Comparison of ENCODE assay signal across 21 mouse cellular contexts in the genomic region with DNA sequence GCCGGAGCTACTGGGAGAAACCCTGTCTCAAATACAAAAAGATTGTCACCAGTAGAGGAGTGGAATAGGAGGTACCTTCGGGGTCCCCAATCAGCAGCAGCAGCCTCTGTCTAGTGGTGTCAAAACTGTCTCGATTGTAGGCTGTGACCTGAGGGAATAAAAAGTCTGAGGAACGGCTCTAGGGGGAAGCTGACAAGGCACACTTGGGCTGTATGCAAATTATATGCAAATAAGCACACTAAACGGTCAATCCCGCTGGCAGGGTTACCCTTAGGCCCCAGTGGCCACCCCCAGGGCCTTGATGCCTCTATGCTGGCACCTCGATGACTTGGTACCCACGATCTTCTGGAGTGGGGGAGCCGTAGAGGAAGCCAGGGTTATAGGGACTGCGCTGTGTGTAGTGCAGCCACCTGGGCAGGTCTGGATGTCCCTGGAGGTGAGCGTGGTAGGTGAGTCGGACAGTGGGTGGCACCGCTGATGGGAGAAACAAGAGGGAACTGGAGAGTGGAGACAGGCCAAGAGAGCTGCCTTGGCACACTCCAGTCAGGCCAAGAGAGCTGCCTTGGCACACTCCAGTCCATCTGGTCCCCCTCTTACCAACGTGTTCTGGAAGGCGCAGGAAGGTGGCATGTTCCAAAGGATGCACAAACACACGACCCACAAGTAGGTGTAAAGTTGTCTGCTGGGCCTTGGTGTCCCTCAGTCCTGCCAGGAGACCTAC. TPM values are rescaled to one million over a fixed set of nuclear protein-coding genes. Genes with fewer than 3 reads are reported as not detected.
DNase-seq lines count a peak whose midpoint lies in the region; ATAC-seq and TF ChIP-seq lines count a peak whose summit lies in the region.
"Had no signal": no experiment of that assay in that cellular context is flagged by ENCODE, and none has a peak within 500 bp of the region (broad histone marks: within the 10 kb centered on the region; RNA-seq: fewer than 3 reads in every experiment).

No protein-coding gene starts in this region.

- H3ac ChIP-seq in myocyte (ENCODE audit: control insufficient read depth, insufficient read length), result no peak overlapping the region

- H3K4me3 ChIP-seq in forebrain, embryonic 16.5 days (replicated peaks; ENCODE audit: low read length), result no peak overlapping the region
- H3K4me3 ChIP-seq in forebrain, embryonic 14.5 days (ENCODE audit: low read depth, low read length), result no peak overlapping the region
- peak overlapping the region; percentile 40; the same call in 1 of the 2 replicates for H3K4me3 ChIP-seq in heart, embryonic 15.5 days
- peak overlapping the region; percentile 30 for H3K4me3 ChIP-seq in myocyte
- H3K4me3 ChIP-seq: embryonic facial prominence, embryonic 15.5 days; forebrain, embryonic 12.5 days; hindbrain, embryonic 10.5 days; liver, embryonic 13.5 days; megakaryocyte, embryonic 14.5 days; neural tube, embryonic 13.5 days had no signal

- no peak for DNase-seq in forebrain, embryonic 14.5 days (ENCODE audit: low spot score)
- DNase-seq in heart, postnatal 36 days, result no peak
- peak; percentile 75 for DNase-seq in cerebellum, adult 9-10 months
- DNase-seq in lung, postnatal 10 days, result no peak
- no peak for DNase-seq in adrenal gland, postnatal 25 days
- DNase-seq: kidney, adult 8-10 months; kidney, postnatal 4 days; liver, embryonic 13.5 days had no signal

- H3K27me3 ChIP-seq in forebrain, embryonic 16.5 days (replicated peaks; ENCODE audit: control insufficient read depth, insufficient read depth, low read length), result no peaks in the 10 kb centered on the region
- no peaks in the 10 kb centered on the region for H3K27me3 ChIP-seq in forebrain, embryonic 14.5 days (replicated peaks; ENCODE audit: control insufficient read depth, insufficient read depth, low read length)
- no peaks in the 10 kb centered on the region for H3K27me3 ChIP-seq in heart, embryonic 15.5 days
- H3K27me3 ChIP-seq in myocyte (ENCODE audit: control insufficient read depth, insufficient read depth, insufficient read length), result no peaks in the 10 kb centered on the region
- H3K27me3 ChIP-seq: embryonic facial prominence, embryonic 15.5 days; neural tube, embryonic 13.5 days had no signal

- H3K4me2 ChIP-seq in forebrain, embryonic 16.5 days (ENCODE audit: low read length), result no peak overlapping the region
- H3K4me2 ChIP-seq in forebrain, embryonic 14.5 days (ENCODE audit: low read length), result no peak overlapping the region
- peak overlapping the region; percentile 59 for H3K4me2 ChIP-seq in heart, embryonic 15.5 days
- H3K4me2 ChIP-seq in myocyte (ENCODE audit: low read depth), result peak overlapping the region; percentile 90
- H3K4me2 ChIP-seq: embryonic facial prominence, embryonic 15.5 days; forebrain, embryonic 12.5 days; liver, embryonic 13.5 days; neural tube, embryonic 13.5 days had no signal

- no peak overlapping the region for H3K27ac ChIP-seq in forebrain, embryonic 16.5 days (ENCODE audit: low read length)
- no peak overlapping the region for H3K27ac ChIP-seq in forebrain, embryonic 14.5 days (ENCODE audit: low read depth, low read length)
- peak overlapping the region; percentile 65; the same call in 1 of the 2 replicates for H3K27ac ChIP-seq in heart, embryonic 15.5 days
- H3K27ac ChIP-seq: embryonic facial prominence, embryonic 15.5 days; forebrain, embryonic 12.5 days; liver, embryonic 13.5 days; neural tube, embryonic 13.5 days had no signal

- H3K9me3 ChIP-seq in forebrain, embryonic 16.5 days (ENCODE audit: control insufficient read depth, low read length), result no peaks in the 10 kb centered on the region
- no peaks in the 10 kb centered on the region for H3K9me3 ChIP-seq in forebrain, embryonic 14.5 days (replicated peaks; ENCODE audit: control insufficient read depth, low read length)
- no peaks in the 10 kb centered on the region for H3K9me3 ChIP-seq in heart, embryonic 15.5 days (replicated peaks)
- H3K9me3 ChIP-seq: embryonic facial prominence, embryonic 15.5 days; forebrain, embryonic 12.5 days; hindbrain, embryonic 10.5 days; liver, embryonic 13.5 days; megakaryocyte, embryonic 14.5 days; neural tube, embryonic 13.5 days had no signal

- WGBS in forebrain, embryonic 16.5 days, result 51% methylated on average over 16 of the region's 16 CpGs
- 61% methylated on average over 16 of the region's 16 CpGs for WGBS in forebrain, embryonic 14.5 days
- 63% methylated on average over 16 of the region's 16 CpGs for WGBS in heart, embryonic 15.5 days

- intact Hi-C loops in heart, postnatal 36 days (cut with DNase I), result no loop called here

- no peak for TF ChIP-seq POLR2A in myocyte (IDR thresholded peaks at IDR 0.05; ENCODE audit: insufficient read length, low read depth)

- peak; percentile 38; the same call in 1 of the 2 replicates for ATAC-seq in forebrain, embryonic 16.5 days
- ATAC-seq in forebrain, embryonic 14.5 days, result no peak
- ATAC-seq in heart, embryonic 15.5 days (replicated peaks; ENCODE audit: insufficient number of reproducible peaks, insufficient read depth, low FRiP score, low read depth), result no peak

- no peaks in the 10 kb centered on the region for H3K36me3 ChIP-seq in forebrain, embryonic 16.5 days (ENCODE audit: control insufficient read depth, insufficient read depth)
- no peaks in the 10 kb centered on the region for H3K36me3 ChIP-seq in forebrain, embryonic 14.5 days (ENCODE audit: control insufficient read depth, insufficient read depth, low read length)
- H3K36me3 ChIP-seq in heart, embryonic 15.5 days, result no peaks in the 10 kb centered on the region
- no peaks in the 10 kb centered on the region for H3K36me3 ChIP-seq in myocyte (ENCODE audit: control insufficient read depth, insufficient read depth)
- H3K36me3 ChIP-seq: embryonic facial prominence, embryonic 15.5 days; forebrain, embryonic 12.5 days; hindbrain, embryonic 10.5 days; liver, embryonic 13.5 days; neural tube, embryonic 13.5 days had no signal

- H3K9ac ChIP-seq in forebrain, embryonic 16.5 days (replicated peaks; ENCODE audit: low read depth, low read length), result no peak overlapping the region
- H3K9ac ChIP-seq in forebrain, embryonic 14.5 days (ENCODE audit: low read length), result no peak overlapping the region
- 0 out of 2 replicates have a peak overlapping the region, but pooled peaks have one; percentile 26 for H3K9ac ChIP-seq in heart, embryonic 15.5 days
- H3K9ac ChIP-seq: embryonic facial prominence, embryonic 15.5 days; forebrain, embryonic 12.5 days; liver, embryonic 13.5 days had no signal

- peaks cover 5% of the 10 kb centered on the region for H3K79me2 ChIP-seq in myocyte (ENCODE audit: control insufficient read depth, insufficient read depth)

- peaks cover 9% of the 10 kb centered on the region for H3K4me1 ChIP-seq in forebrain, embryonic 16.5 days (replicated peaks; ENCODE audit: control insufficient read depth, insufficient read depth, low read length)
- H3K4me1 ChIP-seq in forebrain, embryonic 14.5 days (ENCODE audit: control insufficient read depth, insufficient read depth, low read length), result no peaks in the 10 kb centered on the region
- peaks cover 47% of the 10 kb centered on the region for H3K4me1 ChIP-seq in heart, embryonic 15.5 days (replicated peaks)
- H3K4me1 ChIP-seq: liver, embryonic 13.5 days had no signal

TF ChIP-seq in myocyte, 11 proteins besides CTCF, POLR2A, EP300 and RAD21 (continues in another document):
- no peak for TF ChIP-seq MAX (IDR thresholded peaks at IDR 0.05; ENCODE audit: low read depth)
- TF ChIP-seq USF1 (IDR thresholded peaks at IDR 0.05; ENCODE audit: low read depth), result no peak
- no peak for TF ChIP-seq REST (IDR thresholded peaks at IDR 0.05; ENCODE audit: insufficient read depth, insufficient read length)
- no peak for TF ChIP-seq MYOD1 (IDR thresholded peaks at IDR 0.05; ENCODE audit: control insufficient read depth in 1 of 3, insufficient read length in 2 of 3, low read depth in 2 of 3)
- TF ChIP-seq SRF (IDR thresholded peaks at IDR 0.05; ENCODE audit: control insufficient read depth, insufficient read length, low read depth), result no peak

RNA-seq across cellular contexts. Expression of a gene that starts 4.1 kb away (rescaled TPM):
- 0.19 and 0.58 TPM in 2 replicates for polyA plus RNA-seq in forebrain, embryonic 16.5 days (2015; fragmentation: Nextera tagmentation; extraction: Ambion mirVana)
- not detected in 2 replicates for polyA plus RNA-seq in forebrain, embryonic 14.5 days (2014; fragmentation: Nextera tagmentation; extraction: Ambion mirVana)
- polyA plus RNA-seq in heart, embryonic 15.5 days (2015; fragmentation: Nextera tagmentation; extraction: Ambion mirVana), result 22.1 and 24.7 TPM in 2 replicates
- total RNA-seq in heart, postnatal 36 days (2021), result 100 to 1,000 TPM; 185 to 189 TPM
- 303 TPM for polyA plus RNA-seq in myocyte (2012; fragmentation: generic; extraction: Trizol)
- total RNA-seq in adrenal gland, postnatal 25 days (2021), result not detected in 2 replicates
- polyA plus RNA-seq: forebrain, embryonic 12.5 days; neural tube, embryonic 13.5 days had no signal

RNA-seq across cellular contexts. Expression of a gene that starts 4.7 kb away (rescaled TPM):
- not detected in 2 replicates for polyA plus RNA-seq in forebrain, embryonic 16.5 days (2015; fragmentation: Nextera tagmentation; extraction: Ambion mirVana)
- polyA plus RNA-seq in forebrain, embryonic 14.5 days (2014; fragmentation: Nextera tagmentation; extraction: Ambion mirVana), result not detected in 2 replicates
- polyA plus RNA-seq in heart, embryonic 15.5 days (2015; fragmentation: Nextera tagmentation; extraction: Ambion mirVana), result 0.15 and 0.22 TPM in 2 replicates
- not detected for total RNA-seq in heart, postnatal 36 days (2021)
- 0.37 TPM for polyA plus RNA-seq in myocyte (2012; fragmentation: generic; extraction: Trizol)
- total RNA-seq in adrenal gland, postnatal 25 days (2021), result not detected in 2 replicates
- total RNA-seq: gastrocnemius, adult 18-20 months; layer of hippocampus, postnatal 25 days; left cerebral cortex, postnatal 25 days had no signal
- polyA plus RNA-seq: forebrain, embryonic 12.5 days; hindbrain, embryonic 10.5 days; liver, embryonic 13.5 days; lung, embryonic 16.5 days; neural tube, embryonic 13.5 days; thymus, postnatal 0 days had no signal

RNA-seq across cellular contexts. Expression of a gene that starts 18.8 kb away (rescaled TPM):
- 22.0 and 22.4 TPM in 2 replicates for polyA plus RNA-seq in forebrain, embryonic 16.5 days (2015; fragmentation: Nextera tagmentation; extraction: Ambion mirVana)
- 20.8 and 21.8 TPM in 2 replicates for polyA plus RNA-seq in forebrain, embryonic 14.5 days (2014; fragmentation: Nextera tagmentation; extraction: Ambion mirVana)
- polyA plus RNA-seq in heart, embryonic 15.5 days (2015; fragmentation: Nextera tagmentation; extraction: Ambion mirVana), result 5.0 and 6.6 TPM in 2 replicates
- total RNA-seq in heart, postnatal 36 days (2021), result 10 to 100 TPM; 46.3 to 50.8 TPM
- 42.4 TPM for polyA plus RNA-seq in myocyte (2012; fragmentation: generic; extraction: Trizol)
- 125 and 146 TPM in 2 replicates for total RNA-seq in adrenal gland, postnatal 25 days (2021)

RNA-seq across cellular contexts. Expression of a gene that starts 36.0 kb away (rescaled TPM):
- 45.0 and 166 TPM in 2 replicates for polyA plus RNA-seq in forebrain, embryonic 16.5 days (2015; fragmentation: Nextera tagmentation; extraction: Ambion mirVana)
- polyA plus RNA-seq in forebrain, embryonic 14.5 days (2014; fragmentation: Nextera tagmentation; extraction: Ambion mirVana), result 20.6 and 41.7 TPM in 2 replicates
- polyA plus RNA-seq in heart, embryonic 15.5 days (2015; fragmentation: Nextera tagmentation; extraction: Ambion mirVana), result 825 and 1,122 TPM in 2 replicates
- 100 to 1,000 TPM; 144 to 156 TPM for total RNA-seq in heart, postnatal 36 days (2021)
- 206 TPM for polyA plus RNA-seq in myocyte (2012; fragmentation: generic; extraction: Trizol)
- total RNA-seq in adrenal gland, postnatal 25 days (2021), result 74.0 and 116 TPM in 2 replicates

RNA-seq across cellular contexts. Expression of a gene that starts 37.6 kb away (rescaled TPM):
- 123 and 134 TPM in 2 replicates for polyA plus RNA-seq in forebrain, embryonic 16.5 days (2015; fragmentation: Nextera tagmentation; extraction: Ambion mirVana)
- polyA plus RNA-seq in forebrain, embryonic 14.5 days (2014; fragmentation: Nextera tagmentation; extraction: Ambion mirVana), result 81.7 and 96.5 TPM in 2 replicates
- polyA plus RNA-seq in heart, embryonic 15.5 days (2015; fragmentation: Nextera tagmentation; extraction: Ambion mirVana), result 8.0 and 13.2 TPM in 2 replicates
- total RNA-seq in heart, postnatal 36 days (2021), result 1 to 10 TPM; 1.2 to 1.3 TPM
- 14.4 TPM for polyA plus RNA-seq in myocyte (2012; fragmentation: generic; extraction: Trizol)
- total RNA-seq in adrenal gland, postnatal 25 days (2021), result 3.0 and 4.4 TPM in 2 replicates

Comparison
In these comparisons a context has a peak if more than half of its experiments do, and no peak if none do; other contexts are left out.
1. H3K4me2 ChIP-seq: peak in heart, embryonic 15.5 days (single experiment) and myocyte (single experiment); none in forebrain, embryonic 16.5 days (single experiment) and forebrain, embryonic 14.5 days (single experiment).
2. H3K4me3 ChIP-seq: peak in heart, embryonic 15.5 days (single experiment) and myocyte (single experiment); none in forebrain, embryonic 16.5 days (single experiment) and forebrain, embryonic 14.5 days (single experiment).
3. RNA of a gene that starts 4.1 kb away (polyA plus RNA-seq): 303 TPM in myocyte (single experiment) and 22.1 to 24.7 TPM in heart, embryonic 15.5 days; 0.19 to 0.58 TPM in forebrain, embryonic 16.5 days and not detected in forebrain, embryonic 14.5 days; every median in the first group is over 10 times any median in the second.